Mouse (Mus musculus) cortical plate, adult 2 months (tissue): ENCODE measurements around the gene Nfib.

ENCODE experiments used
- CTCF ChIP-seq: fragments of 200-500 bp; IDR thresholded peaks from 2 replicates; pipeline ENCODE4 v1.5.1; 2011; ENCODE audit warnings: mild to moderate bottlenecking, control low read depth, low read length; ENCODE audit not compliant: insufficient read depth; ENCODE audit errors: extremely low read depth
- POLR2A ChIP-seq: fragments of 200-500 bp; IDR thresholded peaks from 2 replicates; pipeline ENCODE4 v1.6.1; 2011; ENCODE audit warnings: mild to moderate bottlenecking, low read length, control low read depth; ENCODE audit not compliant: insufficient read depth; ENCODE audit errors: extremely low read depth

DNA sequence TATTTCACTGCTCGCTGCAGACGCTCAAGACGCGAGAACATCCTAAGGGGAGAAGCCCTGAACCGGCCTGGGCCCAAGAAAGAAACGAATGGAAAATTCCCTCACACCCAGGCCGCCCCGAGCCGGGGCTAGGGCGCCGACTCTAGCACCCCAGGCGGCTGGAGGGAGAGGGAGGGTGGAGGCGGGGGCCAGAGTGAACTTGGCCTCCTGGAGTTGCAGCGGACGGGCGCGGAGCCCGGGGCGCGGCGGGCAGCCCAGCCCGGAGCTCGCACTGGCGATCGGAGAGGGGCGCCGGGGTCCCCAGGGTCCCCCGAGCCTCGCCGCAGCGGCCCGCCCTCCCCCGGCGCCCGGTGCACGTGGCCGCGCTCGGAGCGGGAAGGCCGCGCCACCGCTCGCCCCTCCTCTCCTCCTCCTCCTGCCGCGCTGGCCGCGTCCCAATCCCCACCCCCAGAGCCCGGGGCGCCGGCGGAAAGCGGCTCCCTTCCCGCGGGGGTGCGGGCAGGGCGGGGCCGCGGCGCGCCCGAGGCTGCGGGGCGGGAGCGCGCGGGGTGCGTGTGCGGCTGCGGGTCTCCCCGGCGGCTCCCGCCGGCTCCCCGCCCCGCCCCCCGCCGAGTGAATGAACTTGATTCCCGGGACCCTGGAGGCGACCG, 199.3 kb downstream of the Nfib start:
- no peak for TF ChIP-seq CTCF
- no peak for TF ChIP-seq POLR2A
